Mouse (Mus musculus): ENCODE data around the gene Trp53tg5. TPM values are rescaled to one million over a fixed set of nuclear protein-coding genes. Genes with fewer than 3 reads are reported as not detected.

The Trp53tg5 gene
- polyA plus RNA-seq, 1 experiment from 2014 or later = not detected

GRCm38 (mm10) chr2:164515897-164516296 lies 42.4 kb upstream of the Trp53tg5 start:
- 63% methylated on average over 9 of the region's 9 CpGs for WGBS
- Histone ChIP-seq H3K9me3 (replicated peaks; ENCODE audit: control insufficient read depth, low read length) (peaks cover 3% of the 10 kb centered on the region), H3K4me2 (ENCODE audit: low read depth, low read length) (no peak overlapping the region), H3K4me3 (ENCODE audit: low read length) (no peak overlapping the region), H3K27me3 (ENCODE audit: control insufficient read depth, insufficient read depth, low read length) (0 out of 2 replicates have a peak, but pooled peaks cover 2% of the 10 kb centered on the region), H3K36me3 (ENCODE audit: control insufficient read depth, insufficient read depth) (no peaks in the 10 kb centered on the region), H3K9ac (ENCODE audit: low read length) (no peak overlapping the region), H3K4me1 (ENCODE audit: control insufficient read depth, insufficient read depth, low read length) (peaks cover 2% of the 10 kb centered on the region; the same call in 1 of the 2 replicates), H3K27ac (ENCODE audit: low read length) (no peak overlapping the region)
- no peak for ATAC-seq (replicated peaks; ENCODE audit: extremely low read depth, insufficient read depth, low FRiP score)

GRCm38 (mm10) chr2:164514916-164515315 lies 41.4 kb upstream of the Trp53tg5 start:
- Histone ChIP-seq H3K9ac (ENCODE audit: low read length) (no peak overlapping the region), H3K4me2 (ENCODE audit: low read depth, low read length) (no peak overlapping the region), H3K36me3 (ENCODE audit: control insufficient read depth, insufficient read depth) (no peaks in the 10 kb centered on the region), H3K4me3 (ENCODE audit: low read length) (no peak overlapping the region), H3K9me3 (replicated peaks; ENCODE audit: control insufficient read depth, low read length) (peaks cover 3% of the 10 kb centered on the region), H3K27me3 (ENCODE audit: control insufficient read depth, insufficient read depth, low read length) (no peaks in the 10 kb centered on the region), H3K4me1 (ENCODE audit: control insufficient read depth, insufficient read depth, low read length) (peaks cover 8% of the 10 kb centered on the region; the same call in 1 of the 2 replicates), H3K27ac (ENCODE audit: low read length) (no peak overlapping the region)
- no peak for ATAC-seq (replicated peaks; ENCODE audit: extremely low read depth, insufficient read depth, low FRiP score)
- 79% methylated on average over 3 of the region's 3 CpGs for WGBS

- Histone ChIP-seq H3K4me2 (ENCODE audit: low read depth, low read length) (no peak overlapping the region), H3K9ac (ENCODE audit: low read length) (no peak overlapping the region), H3K9me3 (replicated peaks; ENCODE audit: control insufficient read depth, low read length) (peaks cover 3% of the 10 kb centered on the region), H3K27me3 (ENCODE audit: control insufficient read depth, insufficient read depth, low read length) (no peaks in the 10 kb centered on the region), H3K36me3 (ENCODE audit: control insufficient read depth, insufficient read depth) (no peaks in the 10 kb centered on the region), H3K27ac (ENCODE audit: low read length) (peak overlapping the region; percentile 46), H3K4me1 (ENCODE audit: control insufficient read depth, insufficient read depth, low read length) (peaks cover 8% of the 10 kb centered on the region; the same call in 1 of the 2 replicates), H3K4me3 (ENCODE audit: low read length) (no peak overlapping the region)
- peak; percentile 54 for ATAC-seq (replicated peaks; ENCODE audit: extremely low read depth, insufficient read depth, low FRiP score)
- WGBS = 52% methylated on average over 8 of the region's 8 CpGs
Measured at GRCm38 (mm10) chr2:164513389-164513788, 39.9 kb upstream of the Trp53tg5 start.

DNA sequence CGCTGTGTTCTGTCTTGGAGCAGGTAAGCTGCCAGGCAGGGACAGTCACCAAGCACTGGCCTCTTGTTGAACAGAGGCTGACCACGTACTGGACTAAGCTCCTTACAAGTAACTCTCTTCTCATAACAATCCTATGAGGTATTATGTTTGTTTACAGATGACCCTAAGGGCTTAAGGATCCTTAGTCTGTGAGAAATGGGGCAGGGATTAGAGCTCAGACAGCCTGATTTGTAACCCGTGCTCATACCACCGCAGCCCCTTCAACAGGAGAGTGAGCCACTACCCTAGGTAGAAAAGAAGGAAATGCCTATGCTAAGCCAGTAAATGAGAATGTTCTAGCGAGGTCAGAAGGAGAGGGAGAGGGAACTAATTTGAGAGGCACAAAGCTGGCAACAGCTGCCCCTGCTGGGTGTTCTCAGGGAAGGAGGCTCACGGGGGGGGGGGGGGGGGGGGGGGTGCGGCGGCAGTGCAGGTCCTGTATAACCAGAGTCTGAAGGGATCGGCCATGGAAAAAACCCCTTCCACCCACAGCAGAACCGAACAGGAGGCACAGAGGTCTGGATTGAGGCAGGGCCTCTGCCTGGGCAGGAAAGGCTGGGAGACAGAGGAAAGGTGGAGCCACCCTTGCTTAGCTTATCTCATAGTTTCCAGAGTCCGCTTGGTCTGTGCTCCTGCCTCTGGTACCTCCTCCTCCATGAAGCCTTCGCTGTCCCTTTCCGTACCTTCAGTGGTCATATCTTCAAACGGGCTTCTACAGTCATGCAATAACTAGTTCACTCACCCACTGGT lies 38.8 kb upstream of the Trp53tg5 start:
- peak overlapping the region; percentile 51 for H3K27ac ChIP-seq (ENCODE audit: low read length)

GRCm38 (mm10) chr2:164510621-164511190 lies 37.2 kb upstream of the Trp53tg5 start:
- Histone ChIP-seq H3K36me3 (ENCODE audit: control insufficient read depth, insufficient read depth) (0 out of 2 replicates have a peak, but pooled peaks cover 5% of the 10 kb centered on the region), H3K4me3 (ENCODE audit: low read length) (no peak overlapping the region), H3K27ac (ENCODE audit: low read length) (no peak overlapping the region; the same call in 1 of the 2 replicates), H3K27me3 (ENCODE audit: control insufficient read depth, insufficient read depth, low read length) (no peaks in the 10 kb centered on the region), H3K9ac (ENCODE audit: low read length) (no peak overlapping the region), H3K4me1 (ENCODE audit: control insufficient read depth, insufficient read depth, low read length) (peaks cover 8% of the 10 kb centered on the region; the same call in 1 of the 2 replicates), H3K9me3 (replicated peaks; ENCODE audit: control insufficient read depth, low read length) (no peaks in the 10 kb centered on the region), H3K4me2 (ENCODE audit: low read depth, low read length) (no peak overlapping the region)
- ATAC-seq (replicated peaks; ENCODE audit: extremely low read depth, insufficient read depth, low FRiP score) = no peak
- WGBS = 28% methylated on average over 4 of the region's 5 CpGs

More for the DNA sequence above, 38.8 kb upstream of the Trp53tg5 start:
- H3K4me3 ChIP-seq (ENCODE audit: low read length) = no peak overlapping the region
- no peak overlapping the region for H3K9ac ChIP-seq (ENCODE audit: low read length)
- no peaks in the 10 kb centered on the region for H3K36me3 ChIP-seq (ENCODE audit: control insufficient read depth, insufficient read depth)
- H3K27me3 ChIP-seq (ENCODE audit: control insufficient read depth, insufficient read depth, low read length) = no peaks in the 10 kb centered on the region
- no peak overlapping the region for H3K4me2 ChIP-seq (ENCODE audit: low read depth, low read length)
- peaks cover 3% of the 10 kb centered on the region for H3K9me3 ChIP-seq (replicated peaks; ENCODE audit: control insufficient read depth, low read length)
- no peak; the same call in 1 of the 2 replicates for ATAC-seq (replicated peaks; ENCODE audit: extremely low read depth, insufficient read depth, low FRiP score)
- H3K4me1 ChIP-seq (ENCODE audit: control insufficient read depth, insufficient read depth, low read length) = peaks cover 8% of the 10 kb centered on the region; the same call in 1 of the 2 replicates
- 57% methylated on average over 10 of the region's 14 CpGs for WGBS

- H3K36me3 ChIP-seq (ENCODE audit: control insufficient read depth, insufficient read depth) = peaks cover 29% of the 10 kb centered on the region
- no peak overlapping the region for H3K4me3 ChIP-seq (ENCODE audit: low read length)
- peaks cover 8% of the 10 kb centered on the region; the same call in 1 of the 2 replicates for H3K4me1 ChIP-seq (ENCODE audit: control insufficient read depth, insufficient read depth, low read length)
- ATAC-seq (replicated peaks; ENCODE audit: extremely low read depth, insufficient read depth, low FRiP score) = no peak
- 82% methylated on average over 19 of the region's 19 CpGs for WGBS
- H3K27ac ChIP-seq (ENCODE audit: low read length) = no peak overlapping the region
- no peaks in the 10 kb centered on the region for H3K27me3 ChIP-seq (ENCODE audit: control insufficient read depth, insufficient read depth, low read length)
- H3K9ac ChIP-seq (ENCODE audit: low read length) = no peak overlapping the region
- H3K9me3 ChIP-seq (replicated peaks; ENCODE audit: control insufficient read depth, low read length) = peaks cover 11% of the 10 kb centered on the region
- H3K4me2 ChIP-seq (ENCODE audit: low read depth, low read length) = no peak overlapping the region
Measured at GRCm38 (mm10) chr2:164507811-164508210, 34.3 kb upstream of the Trp53tg5 start.

DNA sequence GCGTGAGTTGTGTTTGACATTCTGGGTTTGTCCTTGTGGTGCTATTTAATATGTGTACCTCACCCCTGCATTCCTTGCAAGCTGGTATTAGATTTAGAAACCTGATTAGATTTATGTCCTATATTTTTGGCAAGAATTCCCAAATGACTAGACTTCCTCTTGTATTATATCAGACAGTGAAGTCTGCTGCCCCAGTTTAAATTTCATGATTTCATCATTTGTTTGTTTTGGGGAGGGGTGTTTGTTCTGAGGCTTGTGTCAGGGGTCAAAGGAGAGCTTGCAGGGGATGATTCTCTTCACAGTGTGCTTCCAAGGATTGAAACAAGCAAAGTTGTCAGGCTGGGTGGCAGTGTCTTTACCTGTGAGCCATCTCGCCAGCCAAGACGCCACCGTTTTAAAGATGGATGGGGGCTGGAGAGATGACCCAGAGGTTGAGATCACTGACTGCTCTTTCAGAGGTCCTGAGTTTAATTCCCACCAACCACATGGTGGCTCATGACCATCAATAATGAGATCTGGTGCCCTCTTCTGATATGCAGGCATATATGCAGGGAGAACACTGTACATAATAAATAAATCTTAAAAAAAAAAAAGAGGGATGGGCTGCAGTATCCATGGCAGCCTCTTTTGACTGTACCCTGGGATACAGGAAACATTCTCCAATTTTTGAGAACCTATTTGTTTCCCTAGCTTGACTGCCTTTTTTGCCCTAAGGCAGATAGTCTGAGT lies 32.3 kb upstream of the Trp53tg5 start:
- 96% methylated on average over 4 of the region's 4 CpGs for WGBS
- H3K36me3 ChIP-seq (ENCODE audit: control insufficient read depth, insufficient read depth) = peaks cover 46% of the 10 kb centered on the region

GRCm38 (mm10) chr2:164504919-164505318 lies 31.4 kb upstream of the Trp53tg5 start:
- Histone ChIP-seq H3K36me3 (ENCODE audit: control insufficient read depth, insufficient read depth) (peaks cover 50% of the 10 kb centered on the region), H3K4me3 (ENCODE audit: low read length) (no peak overlapping the region), H3K4me1 (ENCODE audit: control insufficient read depth, insufficient read depth, low read length) (no peaks in the 10 kb centered on the region), H3K9ac (ENCODE audit: low read length) (no peak overlapping the region), H3K27me3 (ENCODE audit: control insufficient read depth, insufficient read depth, low read length) (no peaks in the 10 kb centered on the region), H3K9me3 (replicated peaks; ENCODE audit: control insufficient read depth, low read length) (peaks cover 11% of the 10 kb centered on the region), H3K4me2 (ENCODE audit: low read depth, low read length) (no peak overlapping the region), H3K27ac (ENCODE audit: low read length) (no peak overlapping the region)
- no peak for ATAC-seq (replicated peaks; ENCODE audit: extremely low read depth, insufficient read depth, low FRiP score)
- 94% methylated on average over 3 of the region's 3 CpGs for WGBS

More for the DNA sequence above, 32.3 kb upstream of the Trp53tg5 start:
- ATAC-seq (replicated peaks; ENCODE audit: extremely low read depth, insufficient read depth, low FRiP score) = no peak
- no peaks in the 10 kb centered on the region for H3K27me3 ChIP-seq (ENCODE audit: control insufficient read depth, insufficient read depth, low read length)
- H3K27ac ChIP-seq (ENCODE audit: low read length) = no peak overlapping the region
- H3K4me3 ChIP-seq (ENCODE audit: low read length) = no peak overlapping the region
- no peak overlapping the region for H3K4me2 ChIP-seq (ENCODE audit: low read depth, low read length)
- H3K4me1 ChIP-seq (ENCODE audit: control insufficient read depth, insufficient read depth, low read length) = peaks cover 6% of the 10 kb centered on the region; the same call in 1 of the 2 replicates
- no peak overlapping the region for H3K9ac ChIP-seq (ENCODE audit: low read length)
- peaks cover 11% of the 10 kb centered on the region for H3K9me3 ChIP-seq (replicated peaks; ENCODE audit: control insufficient read depth, low read length)
